Mouse (Mus musculus) intestine, embryonic 16.5 days (tissue): ENCODE data around the gene Gipc2. TPM values are rescaled to one million over a fixed set of nuclear protein-coding genes. Genes with fewer than 3 reads are reported as not detected.

Experiments used
- ATAC-seq: fragments of 200-750 bp; cut with Nextera tagmentation; 2 replicates; pipeline ENCODE4 v1.8.0; 2017; ENCODE audit warnings: moderate TSS enrichment, moderate library complexity
- H3K27ac ChIP-seq: fragments of 300-500 bp; sonication (generic); 2 replicates; pipeline ENCODE4 v1.5.1; 2014; ENCODE audit warnings: mild to moderate bottlenecking, low read length
- H3K27me3 ChIP-seq: fragments of 300-500 bp; sonication (generic); replicated peaks from 2 replicates; pipeline ENCODE4 v1.6.1; 2014; ENCODE audit warnings: low read length, control low read depth, mixed read lengths; ENCODE audit not compliant: control insufficient read depth, insufficient read depth
- H3K36me3 ChIP-seq: fragments of 300-500 bp; sonication (generic); 2 replicates; pipeline ENCODE4 v1.6.1; 2014; ENCODE audit warnings: low read length, control low read depth; ENCODE audit not compliant: control insufficient read depth, insufficient read depth
- H3K4me1 ChIP-seq: fragments of 300-500 bp; sonication (generic); 2 replicates; pipeline ENCODE4 v1.6.1; 2014; ENCODE audit warnings: low read length, control low read depth, mixed read lengths; ENCODE audit not compliant: control insufficient read depth, insufficient read depth
- H3K4me2 ChIP-seq: fragments of 300-500 bp; sonication (generic); 2 replicates; pipeline ENCODE4 v1.6.1; 2014; ENCODE audit warnings: low read depth, low read length, control low read depth
- H3K4me3 ChIP-seq: fragments of 300-500 bp; sonication (generic); 2 replicates; pipeline ENCODE4 v1.5.1; 2014; ENCODE audit warnings: mild to moderate bottlenecking, low read length
- H3K9ac ChIP-seq: fragments of 300-500 bp; sonication (generic); 2 replicates; pipeline ENCODE4 v1.6.1; 2014; ENCODE audit warnings: low read depth, low read length
- H3K9me3 ChIP-seq: fragments of 300-500 bp; sonication (generic); 2 replicates; pipeline ENCODE4 v1.6.1; 2016; ENCODE audit warnings: low read length, control low read depth; ENCODE audit not compliant: control insufficient read depth
- WGBS: fragments of 180-500 bp; shearing (Covaris S2); extraction: QIAGEN DNeasy Blood & Tissue Kit; methylation state at CpG from one replicate; pipeline ENCODE4 v1.1.7; 2014; 5-methylcytosine and 5-hydroxymethylcytosine counted together
- polyA plus RNA-seq: library from polyadenylated mRNA; unstranded; fragments of >200 nt; fragmentation: Nextera tagmentation; extraction: Ambion mirVana; gene quantifications from 2 replicates; pipeline ENCODE4 v1.2.1, GENCODE M21; 2015

Gipc2 gene
- polyA plus RNA-seq, result 244 TPM in 2 replicates

DNA sequence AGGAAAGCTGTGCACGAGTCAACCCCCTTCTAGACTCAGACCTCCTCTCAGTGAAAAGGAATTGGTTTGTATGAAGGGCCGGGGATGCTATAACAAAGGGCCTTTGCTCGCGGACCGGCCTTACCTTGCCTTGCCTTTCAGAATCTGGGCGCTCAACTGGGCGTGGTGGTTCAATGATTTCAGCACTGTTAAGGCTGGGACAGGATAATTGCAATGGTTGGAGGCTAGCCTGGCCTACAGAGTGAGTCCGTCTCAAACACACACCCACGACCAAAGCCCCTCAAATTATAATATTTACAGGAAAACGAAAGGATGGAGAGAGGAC lies at the start of gene Gipc2:
Gene Gipc2, minus strand, starts transcription at position 132 of the 325 bp plus-strand sequence.
- Histone ChIP-seq H3K27me3 (peaks cover 3% of the 10 kb centered on the region; the same call in 1 of the 2 replicates), H3K27ac (peak within 1 kb of the TSS; percentile 87), H3K4me3 (peak within 1 kb of the TSS; percentile 65), H3K4me1 (peaks cover 28% of the 10 kb centered on the region), H3K9me3 (no peaks in the 10 kb centered on the region), H3K4me2 (peak within 1 kb of the TSS; percentile 88), H3K9ac (peak within 1 kb of the TSS; percentile 73), H3K36me3 (0 out of 2 replicates have a peak, but pooled peaks cover 3% of the 10 kb centered on the region)
- 17% methylated on average over 10 of the region's 10 CpGs for WGBS
- peak; percentile 76 for ATAC-seq

DNA sequence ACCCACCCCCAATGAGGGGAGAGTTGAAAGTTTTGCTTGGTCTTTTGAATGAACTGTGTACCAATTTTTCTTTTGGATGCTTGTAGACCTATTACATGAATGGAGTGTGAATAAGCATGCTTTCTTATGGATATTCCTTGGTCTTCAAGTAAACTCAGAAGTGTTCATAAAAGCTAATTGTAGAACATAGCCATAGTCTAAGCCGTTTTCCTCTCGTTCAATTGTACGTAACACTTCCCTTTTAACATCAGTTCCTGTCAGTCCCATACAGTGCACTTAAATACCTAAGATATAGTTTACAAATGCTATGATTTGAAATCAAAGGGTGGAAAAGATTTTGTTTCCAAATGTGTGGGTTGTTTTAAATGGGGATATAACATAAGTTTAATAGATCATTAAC lies 47.4 kb upstream of the Gipc2 start:
- H3K4me3 ChIP-seq, result peak overlapping the region; percentile 16; the same call in 1 of the 2 replicates
- no peak for ATAC-seq
- no peaks in the 10 kb centered on the region for H3K27me3 ChIP-seq
- WGBS, result 35% methylated on average over 3 of the region's 3 CpGs
- H3K4me1 ChIP-seq, result peaks cover 19% of the 10 kb centered on the region
- H3K9me3 ChIP-seq, result no peaks in the 10 kb centered on the region
- H3K4me2 ChIP-seq, result peak overlapping the region; percentile 86
- no peaks in the 10 kb centered on the region for H3K36me3 ChIP-seq
- no peak overlapping the region for H3K27ac ChIP-seq
- H3K9ac ChIP-seq, result no peak overlapping the region

DNA sequence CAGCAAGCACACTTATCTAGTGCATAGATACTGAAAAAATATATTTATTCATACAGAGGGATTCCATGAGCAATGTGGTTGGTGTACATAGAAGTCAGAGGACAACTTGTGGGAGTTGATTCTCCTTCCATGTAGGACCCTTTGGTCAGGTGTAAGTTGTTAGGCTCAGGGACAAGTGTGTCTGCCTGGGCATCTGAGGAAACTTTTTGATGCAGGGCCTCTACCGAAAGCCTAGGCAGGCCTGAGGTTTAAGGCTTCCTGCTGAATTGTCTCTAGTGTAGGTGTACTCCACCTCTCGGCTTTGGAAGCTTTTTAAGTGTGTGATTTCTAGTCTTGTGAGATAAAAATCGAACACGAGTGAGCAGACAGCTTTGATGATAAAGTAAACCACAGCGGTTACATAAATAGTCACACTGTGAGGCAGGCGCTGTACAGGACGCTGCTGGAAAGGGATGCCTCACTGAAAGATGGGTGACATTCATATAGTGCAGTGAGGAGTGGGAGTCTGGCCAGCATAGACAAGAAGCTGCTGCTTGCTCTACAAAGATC lies 45.8 kb upstream of the Gipc2 start:
- Histone ChIP-seq H3K27ac (no peak overlapping the region), H3K4me3 (peak overlapping the region; percentile 97), H3K4me2 (peak overlapping the region; percentile 86), H3K9ac (peak overlapping the region; percentile 100), H3K9me3 (no peaks in the 10 kb centered on the region), H3K36me3 (no peaks in the 10 kb centered on the region), H3K27me3 (no peaks in the 10 kb centered on the region), H3K4me1 (peaks cover 22% of the 10 kb centered on the region)
- no peak for ATAC-seq
- WGBS, result 8% methylated on average over 7 of the region's 7 CpGs

DNA sequence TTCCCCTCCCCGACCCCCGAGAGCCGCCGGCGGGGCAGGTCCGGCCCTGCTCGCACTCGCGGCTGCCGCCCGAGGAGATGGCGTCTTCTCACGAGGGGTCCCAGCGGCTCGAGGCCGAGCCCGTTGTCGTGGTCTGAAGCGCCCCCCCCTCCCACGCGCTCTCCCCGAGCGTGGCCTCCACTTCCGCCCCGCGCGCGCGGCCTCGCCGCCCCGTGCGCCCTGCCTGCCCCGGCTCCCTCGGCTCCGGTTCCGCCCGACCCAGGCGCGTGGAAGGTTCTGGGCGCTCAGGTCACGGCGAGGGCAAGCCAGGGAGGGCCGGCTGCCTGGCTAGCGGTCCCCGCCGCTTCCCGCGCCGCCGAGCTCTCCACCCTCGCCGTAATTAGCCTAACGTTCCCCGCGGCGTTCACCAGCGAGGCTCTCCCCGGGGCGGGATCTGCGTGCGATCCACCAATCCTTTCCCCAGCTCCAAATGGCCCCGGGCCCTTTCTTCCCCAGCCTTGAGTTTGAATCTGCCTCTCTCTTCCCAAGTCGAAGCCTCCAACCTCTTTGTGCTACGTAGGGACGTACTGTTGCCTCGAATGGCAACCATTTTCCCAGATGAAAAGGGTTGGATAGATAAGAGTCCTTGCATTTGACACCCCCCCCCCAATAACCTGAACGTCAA lies 44.8 kb upstream of the Gipc2 start:
- Histone ChIP-seq H3K27me3 (no peaks in the 10 kb centered on the region), H3K27ac (peak overlapping the region; percentile 93), H3K36me3 (no peaks in the 10 kb centered on the region), H3K9ac (peak overlapping the region; percentile 100), H3K4me1 (peaks cover 22% of the 10 kb centered on the region), H3K4me3 (peak overlapping the region; percentile 97), H3K9me3 (no peaks in the 10 kb centered on the region), H3K4me2 (peak overlapping the region; percentile 86)
- WGBS, result under 1% methylated on average over 68 of the region's 68 CpGs
- ATAC-seq, result peak; percentile 64

DNA sequence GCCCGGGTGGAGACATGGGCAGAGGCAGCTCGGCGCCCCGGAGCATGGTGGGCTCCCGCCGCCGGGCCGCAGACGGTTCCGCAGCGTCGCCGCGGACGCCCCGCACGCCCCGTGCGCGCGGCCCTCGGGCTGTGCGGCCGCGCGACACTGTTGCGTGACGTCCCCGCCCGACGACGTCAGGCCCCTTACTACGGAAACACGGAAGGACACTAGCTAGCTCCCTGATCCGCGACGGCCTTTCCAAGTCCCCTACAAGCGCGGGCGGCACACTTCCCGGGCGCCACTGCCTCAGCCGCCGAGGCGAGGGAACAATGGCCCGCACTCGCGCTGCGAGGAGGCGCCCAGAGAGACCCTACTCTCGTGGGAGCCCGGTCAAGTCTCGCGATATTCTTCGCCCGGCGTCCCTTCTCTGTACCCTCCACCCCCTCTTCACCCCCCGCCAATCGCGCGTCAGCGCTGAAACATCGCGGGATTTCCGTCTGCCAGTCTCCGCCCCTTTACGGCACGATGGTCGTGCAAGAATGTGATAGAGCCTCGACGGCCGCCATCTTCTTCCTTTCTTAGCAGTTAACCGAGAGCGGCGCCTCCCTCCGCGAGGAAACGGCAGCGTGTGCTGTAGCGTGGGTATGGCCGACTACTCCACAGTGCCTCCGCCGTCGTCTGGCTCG lies 44.1 kb upstream of the Gipc2 start, which contains the start of the genes Dnajb4 and Fubp1:
Gene Dnajb4, minus strand, starts transcription at position 336 of the 668 bp plus-strand sequence.
Gene Fubp1, plus strand, starts transcription at position 456 of the 668 bp plus-strand sequence.
- Histone ChIP-seq H3K4me3 (peak within 1 kb of the TSS; percentile 97), H3K27me3 (no peaks in the 10 kb centered on the region), H3K4me1 (peaks cover 22% of the 10 kb centered on the region), H3K9me3 (no peaks in the 10 kb centered on the region), H3K4me2 (peak within 1 kb of the TSS; percentile 86), H3K36me3 (no peaks in the 10 kb centered on the region), H3K9ac (peak within 1 kb of the TSS; percentile 100), H3K27ac (peak within 1 kb of the TSS; percentile 100)
- under 1% methylated on average over 85 of the region's 85 CpGs for WGBS
- ATAC-seq, result peak; percentile 95

DNA sequence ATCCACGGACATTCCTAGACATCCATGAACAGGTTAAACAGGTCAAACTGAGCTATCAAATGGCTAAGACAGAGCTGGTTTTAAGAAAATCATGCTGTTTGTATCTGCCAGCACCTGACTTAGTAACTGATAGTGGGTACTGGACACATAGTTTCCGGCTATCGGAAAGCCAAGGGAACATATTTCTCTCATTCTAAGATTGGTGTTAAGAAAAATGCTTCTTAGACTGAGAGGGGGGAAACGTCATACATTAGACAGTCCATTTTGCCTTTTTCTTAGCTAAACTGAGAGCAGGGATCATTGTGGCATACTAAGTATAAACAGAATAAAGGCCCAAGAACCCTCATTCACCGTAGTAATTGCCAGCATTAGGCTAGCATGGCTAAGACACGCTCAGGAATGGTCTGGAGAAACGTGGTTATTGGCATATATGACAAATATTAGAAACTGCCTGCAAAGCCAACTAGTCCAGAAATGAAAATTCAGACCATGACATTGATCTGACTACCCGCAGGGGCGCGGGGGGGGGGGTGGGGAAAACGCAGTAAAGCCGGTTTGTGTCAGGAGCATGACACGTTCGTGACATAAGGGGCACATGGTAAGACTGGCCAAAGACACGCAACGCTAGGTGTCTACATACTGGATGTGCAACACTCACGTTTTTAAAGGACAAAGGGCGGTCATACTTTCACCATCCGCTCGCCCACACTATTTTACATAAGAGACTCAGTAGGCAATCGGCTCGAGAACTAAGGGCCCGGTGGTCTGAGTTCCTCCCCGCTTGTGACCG lies 43.3 kb upstream of the Gipc2 start:
- Histone ChIP-seq H3K4me3 (peak overlapping the region; percentile 97), H3K9me3 (no peaks in the 10 kb centered on the region), H3K36me3 (no peaks in the 10 kb centered on the region), H3K27me3 (no peaks in the 10 kb centered on the region), H3K4me2 (peak overlapping the region; percentile 76), H3K9ac (peak overlapping the region; percentile 99), H3K4me1 (peaks cover 22% of the 10 kb centered on the region), H3K27ac (peak overlapping the region; percentile 100)
- WGBS, result 4% methylated on average over 25 of the region's 25 CpGs
- peak; percentile 25 for ATAC-seq

DNA sequence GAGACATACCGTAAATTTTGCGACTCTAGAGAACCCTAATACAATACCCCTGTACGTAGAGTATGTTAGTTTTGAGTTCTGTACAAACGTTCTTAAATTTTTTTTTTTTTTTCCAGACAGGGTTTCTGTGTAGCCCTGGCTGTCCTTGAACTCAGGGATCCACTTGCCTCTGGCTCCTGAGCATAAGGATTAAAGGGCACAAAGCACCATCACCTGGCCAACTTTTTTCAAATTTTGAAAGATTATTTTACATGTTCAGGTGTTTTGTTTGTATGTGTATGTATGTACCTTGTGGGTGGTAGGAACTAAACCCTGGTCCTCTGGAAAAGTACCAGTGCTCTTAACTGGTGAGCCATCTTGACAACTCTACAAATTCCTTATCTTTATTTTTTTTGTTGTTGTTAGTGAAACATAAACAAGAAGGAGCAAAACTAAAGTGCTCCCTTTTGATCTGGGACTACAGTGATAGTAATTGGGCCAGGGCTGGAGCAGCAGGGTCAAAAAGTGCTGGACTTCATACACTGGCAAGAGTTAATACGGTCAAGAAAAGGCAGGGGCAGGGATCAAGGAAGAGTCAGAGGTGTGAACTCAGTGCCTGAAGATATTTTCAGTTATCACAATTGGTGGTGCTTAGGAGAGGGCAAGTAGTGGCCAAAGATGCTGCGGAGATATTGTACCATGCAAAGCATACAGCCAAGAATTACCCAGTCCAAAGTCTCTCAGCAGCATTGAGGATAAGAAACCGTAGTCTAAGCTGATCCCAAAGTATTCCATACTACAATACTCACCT lies 42.3 kb upstream of the Gipc2 start:
- no peaks in the 10 kb centered on the region for H3K9me3 ChIP-seq
- H3K9ac ChIP-seq, result no peak overlapping the region
- no peak for ATAC-seq
- H3K27ac ChIP-seq, result no peak overlapping the region
- H3K4me3 ChIP-seq, result no peak overlapping the region
- H3K4me1 ChIP-seq, result peaks cover 20% of the 10 kb centered on the region
- peak overlapping the region; percentile 12; the same call in 1 of the 2 replicates for H3K4me2 ChIP-seq
- 78% methylated on average over 7 of the region's 7 CpGs for WGBS
- H3K27me3 ChIP-seq, result no peaks in the 10 kb centered on the region
- no peaks in the 10 kb centered on the region for H3K36me3 ChIP-seq

DNA sequence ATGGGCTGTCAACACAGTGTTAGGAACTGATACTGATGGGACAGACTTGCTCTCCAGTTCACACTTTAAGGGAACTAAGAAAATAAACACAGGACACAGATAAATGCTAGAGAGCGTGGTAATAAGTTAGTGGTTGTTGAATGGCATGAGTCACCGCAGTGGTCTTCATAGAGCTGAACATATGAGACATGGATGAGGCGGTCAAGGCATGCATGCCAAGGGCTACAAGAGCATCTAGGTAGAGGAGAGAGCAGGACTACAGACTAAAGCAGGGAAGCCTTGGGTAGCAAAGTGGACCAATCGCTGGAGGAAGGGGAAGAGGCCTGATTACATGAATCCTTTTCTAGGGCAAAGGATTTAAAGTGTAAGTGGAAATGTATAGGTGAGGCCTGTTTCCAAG lies 41.1 kb upstream of the Gipc2 start:
- Histone ChIP-seq H3K36me3 (no peaks in the 10 kb centered on the region), H3K27me3 (no peaks in the 10 kb centered on the region), H3K9me3 (no peaks in the 10 kb centered on the region), H3K4me3 (no peak overlapping the region), H3K9ac (no peak overlapping the region), H3K4me1 (peaks cover 9% of the 10 kb centered on the region; the same call in 1 of the 2 replicates), H3K4me2 (no peak overlapping the region), H3K27ac (no peak overlapping the region)
- WGBS, result 95% methylated on average over 4 of the region's 4 CpGs
- no peak for ATAC-seq
